Mouse (Mus musculus) layer of hippocampus, adult 9-11 months (tissue): Measurements from ENCODE around the gene Cd83.

ENCODE experiments used
- DNase-seq: peaks from one replicate; pipeline ENCODE4 v3.0.0; 2022

Gene Cd83

GRCm38 (mm10) chr13:43774605-43775426 lies 9.8 kb upstream of the Cd83 start:
- DNase-seq, result no peak

- no peak for DNase-seq
Measured at GRCm38 (mm10) chr13:43775427-43775733, 9.2 kb upstream of the Cd83 start.

- no peak for DNase-seq
Measured at GRCm38 (mm10) chr13:43777321-43778002, 7.1 kb upstream of the Cd83 start.

- peak; percentile 53 for DNase-seq
Measured at GRCm38 (mm10) chr13:43778021-43778649, 6.4 kb upstream of the Cd83 start.

- DNase-seq, result no peak
Measured at GRCm38 (mm10) chr13:43778971-43779370, 5.6 kb upstream of the Cd83 start.

- no peak for DNase-seq
Measured at GRCm38 (mm10) chr13:43780071-43780470, 4.5 kb upstream of the Cd83 start.

GRCm38 (mm10) chr13:43785712-43786072 lies 1.1 kb downstream of the Cd83 start:
- DNase-seq, result no peak

GRCm38 (mm10) chr13:43786171-43786795 lies 1.7 kb downstream of the Cd83 start:
- no peak for DNase-seq

GRCm38 (mm10) chr13:43787262-43787661 lies 2.7 kb downstream of the Cd83 start:
- DNase-seq, result no peak

GRCm38 (mm10) chr13:43788071-43788470 lies 3.5 kb downstream of the Cd83 start:
- DNase-seq, result no peak

- DNase-seq, result peak; percentile 83
Measured at GRCm38 (mm10) chr13:43788983-43789645, 4.5 kb downstream of the Cd83 start.

- no peak for DNase-seq
Measured at GRCm38 (mm10) chr13:43790229-43791001, 5.8 kb downstream of the Cd83 start.

GRCm38 (mm10) chr13:43795334-43795733 lies 10.8 kb downstream of the Cd83 start:
- no peak for DNase-seq

- DNase-seq, result no peak
Measured at GRCm38 (mm10) chr13:43798655-43799054, 14.1 kb downstream of the Cd83 start.

- DNase-seq, result no peak
Measured at GRCm38 (mm10) chr13:43800136-43800535, 15.6 kb downstream of the Cd83 start.

- DNase-seq, result no peak
Measured at GRCm38 (mm10) chr13:43801961-43802360, 17.4 kb downstream of the Cd83 start.

GRCm38 (mm10) chr13:43802361-43803137 lies 18.0 kb downstream of the Cd83 start:
- no peak for DNase-seq

GRCm38 (mm10) chr13:43804648-43805047 lies 20.1 kb downstream of the Cd83 start:
- DNase-seq, result no peak

- no peak for DNase-seq
Measured at GRCm38 (mm10) chr13:43805159-43805758, 20.7 kb downstream of the Cd83 start.

- DNase-seq, result no peak
Measured at GRCm38 (mm10) chr13:43806371-43807271, 22.0 kb downstream of the Cd83 start.
